Comparison of ENCODE assay signal across 9 mouse cellular contexts in genomic region chr5:111506410-111506809, GRCm38 (mm10).
DNase-seq lines count a peak whose midpoint lies in the region; ATAC-seq lines count a peak whose summit lies in the region.
"Had no signal": no experiment of that assay in that cellular context is flagged by ENCODE, and none has a peak within 500 bp of the region (broad histone marks: within the 10 kb centered on the region; RNA-seq: fewer than 3 reads in every experiment).

No protein-coding gene starts in this region.

- peak; percentile 68 for ATAC-seq in intestine, embryonic 16.5 days
- ATAC-seq in liver, embryonic 16.5 days (ENCODE audit: low read depth) = peak; percentile 47

- H3K4me2 ChIP-seq in intestine, embryonic 16.5 days (ENCODE audit: low read depth, low read length) = no peak overlapping the region; the same call in 1 of the 2 replicates
- H3K4me2 ChIP-seq in liver, embryonic 16.5 days (ENCODE audit: low read depth, low read length) = peak overlapping the region; percentile 33; the same call in 1 of the 2 replicates
- H3K4me2 ChIP-seq: neural tube, embryonic 13.5 days had no signal

- H3K4me3 ChIP-seq in intestine, embryonic 16.5 days (ENCODE audit: low read length) = no peak overlapping the region
- H3K4me3 ChIP-seq in liver, embryonic 16.5 days (ENCODE audit: low read depth, low read length) = no peak overlapping the region
- H3K4me3 ChIP-seq: neural tube, embryonic 13.5 days had no signal

- peaks cover 27% of the 10 kb centered on the region for H3K4me1 ChIP-seq in intestine, embryonic 16.5 days (ENCODE audit: control insufficient read depth, insufficient read depth, low read length)
- H3K4me1 ChIP-seq in liver, embryonic 16.5 days (ENCODE audit: control insufficient read depth, low read depth, low read length) = peaks cover 43% of the 10 kb centered on the region

- 17% methylated on average over 12 of the region's 12 CpGs for WGBS in intestine, embryonic 16.5 days
- 23% methylated on average over 12 of the region's 12 CpGs for WGBS in liver, embryonic 16.5 days (ENCODE audit: insufficient replicate concordance)

- no peaks in the 10 kb centered on the region for H3K36me3 ChIP-seq in intestine, embryonic 16.5 days (ENCODE audit: control insufficient read depth, insufficient read depth, low read length)
- H3K36me3 ChIP-seq in liver, embryonic 16.5 days (ENCODE audit: control insufficient read depth, insufficient read depth) = no peaks in the 10 kb centered on the region
- H3K36me3 ChIP-seq: neural tube, embryonic 13.5 days had no signal

- peak overlapping the region; percentile 36; the same call in 1 of the 2 replicates for H3K27ac ChIP-seq in intestine, embryonic 16.5 days (ENCODE audit: low read length)
- peak overlapping the region; percentile 41; the same call in 1 of the 2 replicates for H3K27ac ChIP-seq in liver, embryonic 16.5 days (ENCODE audit: low read length)
- H3K27ac ChIP-seq: neural tube, embryonic 13.5 days had no signal

- no peak overlapping the region for H3K9ac ChIP-seq in intestine, embryonic 16.5 days (ENCODE audit: low read depth, low read length)
- no peak overlapping the region for H3K9ac ChIP-seq in liver, embryonic 16.5 days (ENCODE audit: low read depth, low read length)
- H3K9ac ChIP-seq: neural tube, embryonic 13.5 days had no signal

- no peaks in the 10 kb centered on the region for H3K9me3 ChIP-seq in intestine, embryonic 16.5 days (ENCODE audit: control insufficient read depth, low read length)
- H3K9me3 ChIP-seq in liver, embryonic 16.5 days (replicated peaks; ENCODE audit: control insufficient read depth, low read length) = no peaks in the 10 kb centered on the region
- H3K9me3 ChIP-seq: neural tube, embryonic 13.5 days had no signal

- peak; percentile 51 for DNase-seq in adrenal gland, postnatal 14 days
- peak; percentile 85 for DNase-seq in embryo, embryonic 11 days
- no peak for DNase-seq in layer of hippocampus, adult 11-12 months (ENCODE audit: low spot score)
- DNase-seq in cerebellum, postnatal 36 days = no peak
- no peak for DNase-seq in Muller cell, postnatal 12 days (ENCODE audit: inconsistent ontology term)
- no peak for DNase-seq in gastrocnemius, postnatal 14 days

- intact Hi-C loops in gastrocnemius, postnatal 14 days (cut with DNase I; ENCODE audit: low total_unique reads) = no loop called here

- no peaks in the 10 kb centered on the region for H3K27me3 ChIP-seq in intestine, embryonic 16.5 days (replicated peaks; ENCODE audit: control insufficient read depth, insufficient read depth, low read length)
- H3K27me3 ChIP-seq in liver, embryonic 16.5 days (ENCODE audit: control insufficient read depth, insufficient read depth, low read depth, low read length) = no peaks in the 10 kb centered on the region

Comparison
In these comparisons a context has a peak if more than half of its experiments do, and no peak if none do; other contexts are left out.
1. DNase-seq: peak in adrenal gland, postnatal 14 days (single experiment) and embryo, embryonic 11 days (single experiment); none in layer of hippocampus, adult 11-12 months (single experiment), cerebellum, postnatal 36 days (0 of 2), Muller cell, postnatal 12 days (single experiment) and gastrocnemius, postnatal 14 days (single experiment).